Mouse (Mus musculus): ENCODE data around the gene Usp25.

DNA sequence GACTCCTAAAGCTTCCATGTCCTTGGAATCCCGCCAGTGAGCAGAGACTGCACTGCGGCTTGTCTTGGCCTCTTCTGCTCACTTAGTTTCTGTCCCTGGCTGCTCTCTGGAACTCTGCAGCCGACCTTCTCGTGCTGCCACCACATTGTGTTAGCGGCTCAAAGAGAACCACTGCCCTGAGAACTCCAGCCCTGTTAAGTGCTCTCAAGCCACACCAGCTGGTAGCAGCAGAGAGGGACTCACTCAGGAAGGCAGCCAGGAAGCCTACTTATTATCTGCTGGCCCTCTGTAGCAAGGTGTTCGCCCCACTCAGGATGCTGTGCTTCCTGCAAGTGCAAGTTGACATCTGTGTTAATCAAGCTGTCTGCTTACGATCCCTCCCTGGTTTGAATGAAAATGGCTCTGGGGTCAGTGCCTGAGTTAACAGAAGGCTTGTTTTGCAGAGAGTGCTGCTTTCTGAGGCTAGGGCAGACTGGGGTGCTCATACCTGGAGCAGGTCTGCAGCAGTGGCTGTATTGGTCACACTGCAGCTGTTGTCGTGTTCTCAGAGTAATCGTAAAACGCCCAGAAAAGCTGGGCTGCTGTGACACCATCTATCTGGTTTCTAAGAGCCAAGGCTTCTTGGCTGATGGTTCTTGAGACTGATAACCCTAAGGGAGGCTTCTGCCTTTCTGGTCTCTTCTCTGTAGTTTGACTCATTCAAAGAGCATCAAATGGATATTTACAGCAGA is 15.3 kb downstream of the Usp25 start:
- no peak for TF ChIP-seq CTCF (IDR thresholded peaks at IDR 0.05; ENCODE audit: insufficient read depth, low read depth, low read length)
- no peak for TF ChIP-seq POLR2A (IDR thresholded peaks at IDR 0.05; ENCODE audit: insufficient read depth, low read depth, low read length)
